Mouse (Mus musculus) stomach, embryonic 16.5 days (tissue): ENCODE data around the gene Sox3. TPM values are rescaled to one million over a fixed set of nuclear protein-coding genes. Genes with fewer than 3 reads are reported as not detected.
A peak's percentile ranks its signal among the peaks of the same experiment; 100 is the strongest.

ENCODE experiments used
- ATAC-seq: fragments of 200-750 bp; cut with Nextera tagmentation; 2 replicates; pipeline ENCODE4 v1.8.0; 2017; ENCODE audit warnings: moderate number of reproducible peaks, moderate TSS enrichment; ENCODE audit not compliant: insufficient read depth, low FRiP score
- H3K27ac ChIP-seq: fragments of 300-500 bp; sonication (generic); 2 replicates; pipeline ENCODE4 v1.5.1; 2014; ENCODE audit warnings: low read length
- H3K27me3 ChIP-seq: fragments of 300-500 bp; sonication (generic); 2 replicates; pipeline ENCODE4 v1.6.1; 2014; ENCODE audit warnings: low read length, control low read depth, mixed read lengths; ENCODE audit not compliant: control insufficient read depth, insufficient read depth
- H3K36me3 ChIP-seq: fragments of 300-500 bp; sonication (generic); 2 replicates; pipeline ENCODE4 v1.6.1; 2014; ENCODE audit warnings: low read length; ENCODE audit not compliant: control insufficient read depth, insufficient read depth
- H3K4me1 ChIP-seq: fragments of 300-500 bp; sonication (generic); 2 replicates; pipeline ENCODE4 v1.6.1; 2014; ENCODE audit warnings: low read length, control low read depth, mixed read lengths; ENCODE audit not compliant: control insufficient read depth, insufficient read depth
- H3K4me2 ChIP-seq: fragments of 300-500 bp; sonication (generic); 2 replicates; pipeline ENCODE4 v1.6.1; 2014; ENCODE audit warnings: low read depth, low read length, mixed read lengths
- H3K4me3 ChIP-seq: fragments of 300-500 bp; sonication (generic); replicated peaks from 2 replicates; pipeline ENCODE4 v1.5.1; 2014; ENCODE audit warnings: mild to moderate bottlenecking, low read length
- H3K9ac ChIP-seq: fragments of 300-500 bp; sonication (generic); 2 replicates; pipeline ENCODE4 v1.6.1; 2014; ENCODE audit warnings: low read length
- H3K9me3 ChIP-seq: fragments of 300-500 bp; sonication (generic); replicated peaks from 2 replicates; pipeline ENCODE4 v1.6.1; 2016; ENCODE audit warnings: low read length, control low read depth; ENCODE audit not compliant: control insufficient read depth
- WGBS: fragments of 180-500 bp; shearing (Covaris S2); extraction: QIAGEN DNeasy Blood & Tissue Kit; methylation state at CpG from one replicate; pipeline ENCODE4 v1.1.7; 2014; 5-methylcytosine and 5-hydroxymethylcytosine counted together
- polyA plus RNA-seq: library from polyadenylated mRNA; unstranded; fragments of >200 nt; fragmentation: Nextera tagmentation; extraction: Ambion mirVana; gene quantifications from 2 replicates; pipeline ENCODE4 v1.2.1, GENCODE M21; 2015

Gene Sox3
- polyA plus RNA-seq, 1 experiment from 2014 or later, result not detected

GRCm38 (mm10) chrX:60891329-60892095 lies 1.7 kb downstream of the Sox3 start:
- H3K4me1 ChIP-seq, result no peaks in the 10 kb centered on the region
- H3K4me2 ChIP-seq, result peak overlapping the region; percentile 65
- no peaks in the 10 kb centered on the region for H3K9me3 ChIP-seq
- H3K27me3 ChIP-seq, result peaks cover 58% of the 10 kb centered on the region
- H3K27ac ChIP-seq, result no peak overlapping the region
- WGBS, result 12% methylated on average over 43 of the region's 43 CpGs
- H3K9ac ChIP-seq, result no peak overlapping the region
- no peak for ATAC-seq
- peak overlapping the region; percentile 48 for H3K4me3 ChIP-seq
- no peaks in the 10 kb centered on the region for H3K36me3 ChIP-seq

DNA sequence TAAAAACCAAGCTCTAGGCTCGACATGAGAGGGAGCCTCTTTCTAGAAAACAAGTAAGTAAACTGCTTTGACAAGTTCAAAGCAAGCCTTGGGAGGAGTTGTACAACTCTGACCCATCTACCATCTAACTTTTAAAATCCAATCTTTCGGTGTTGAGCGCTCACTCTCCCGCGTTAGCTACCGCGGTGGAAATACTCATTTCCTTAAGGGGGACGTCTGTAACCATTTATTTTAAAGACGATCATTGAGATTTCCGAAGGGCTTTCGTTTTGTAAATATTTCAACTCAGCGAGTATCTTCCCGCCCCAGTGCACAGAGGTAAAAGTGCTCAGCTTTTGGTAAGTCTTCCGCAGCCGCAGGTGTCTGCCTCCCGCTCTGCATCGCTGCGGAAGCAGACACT lies 2.6 kb downstream of the Sox3 start:
- Histone ChIP-seq H3K4me1 (no peaks in the 10 kb centered on the region), H3K4me2 (no peak overlapping the region; the same call in 1 of the 2 replicates), H3K36me3 (no peaks in the 10 kb centered on the region), H3K9ac (no peak overlapping the region), H3K4me3 (peak overlapping the region; percentile 14), H3K27ac (no peak overlapping the region), H3K27me3 (peaks cover 50% of the 10 kb centered on the region), H3K9me3 (no peaks in the 10 kb centered on the region)
- no peak for ATAC-seq
- WGBS, result 17% methylated on average over 18 of the region's 18 CpGs

- Histone ChIP-seq H3K27ac (no peak overlapping the region), H3K4me1 (no peaks in the 10 kb centered on the region), H3K9ac (no peak overlapping the region), H3K27me3 (peaks cover 46% of the 10 kb centered on the region), H3K9me3 (no peaks in the 10 kb centered on the region), H3K4me3 (no peak overlapping the region), H3K36me3 (no peaks in the 10 kb centered on the region), H3K4me2 (no peak overlapping the region)
- 17% methylated on average over 17 of the region's 17 CpGs for WGBS
- no peak for ATAC-seq
Measured at GRCm38 (mm10) chrX:60889956-60890485, 3.2 kb downstream of the Sox3 start.
